Mouse (Mus musculus) adrenal gland, postnatal 36 days (tissue): ENCODE results near the gene Wdr31. TPM values are rescaled to one million over a fixed set of nuclear protein-coding genes. Genes with fewer than 3 reads are reported as not detected.
"Not testable (repeated sequence)": the region's sequence is repeated elsewhere in the genome, so short reads cannot be mapped to it uniquely, and the experiment has no call there.

Experiments
- DNase-seq, 2 experiments: peaks; one replicate each; pipeline ENCODE4 v3.0.0; 2021; ENCODE audit warnings: mixed read lengths in 1 of 2
- total RNA-seq, 2 experiments: library from RNA; stranded (reverse); gene quantifications; 2 replicates each; pipeline ENCODE4 v1.2.3; 2021

Wdr31 gene
- total RNA-seq, 2 experiments from 2014 or later, result 1.3 TPM

DNA sequence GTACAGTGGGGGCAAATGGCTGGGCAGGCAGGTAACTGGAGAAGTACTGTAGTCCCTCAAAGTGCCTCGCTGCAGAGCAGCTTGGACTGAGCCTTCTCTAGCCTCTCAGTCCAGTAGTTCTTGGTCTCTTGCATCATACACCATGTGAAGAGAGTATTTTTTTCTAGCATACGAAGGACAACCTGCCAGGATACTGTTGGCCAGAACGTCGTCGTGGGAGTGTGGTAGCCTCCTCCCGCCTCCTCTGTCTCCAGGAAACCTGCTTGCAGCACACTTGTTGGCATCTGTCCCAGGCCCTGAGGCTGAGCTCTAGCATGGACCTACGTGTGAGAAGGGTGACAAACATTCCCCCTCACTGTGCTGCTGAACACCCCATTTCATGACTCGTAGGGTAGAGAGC, 26.1 kb upstream of the Wdr31 start:
- DNase-seq, result peak; percentile 82 to 83

GRCm38 (mm10) chr4:62495946-62496345, 25.2 kb upstream of the Wdr31 start:
- peak in 1 of 2 experiments; percentile 57 for DNase-seq

DNA sequence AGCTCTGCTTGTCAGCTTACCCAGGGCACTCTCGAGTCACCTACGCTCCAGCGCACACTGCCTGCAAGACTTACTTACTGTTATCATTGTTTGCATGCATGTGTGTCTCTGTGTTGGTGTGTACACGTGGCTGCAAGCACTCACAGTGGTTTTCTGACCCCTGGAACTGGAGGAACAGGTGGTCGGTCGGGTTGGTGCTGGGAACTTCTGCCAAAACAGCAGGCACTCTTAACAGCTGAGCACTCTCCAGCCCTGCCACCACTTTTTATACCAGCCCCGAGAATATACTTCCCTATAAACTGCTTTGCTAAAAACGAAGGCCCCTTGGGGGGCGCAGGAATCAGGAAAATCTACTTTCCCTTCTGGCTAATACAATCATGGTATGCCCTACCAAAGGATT, 23.5 kb upstream of the Wdr31 start:
- DNase-seq, result no peak

- no peak for DNase-seq
These were observed 22.0 kb upstream of the Wdr31 start for GRCm38 (mm10) chr4:62492682-62493081.

DNA sequence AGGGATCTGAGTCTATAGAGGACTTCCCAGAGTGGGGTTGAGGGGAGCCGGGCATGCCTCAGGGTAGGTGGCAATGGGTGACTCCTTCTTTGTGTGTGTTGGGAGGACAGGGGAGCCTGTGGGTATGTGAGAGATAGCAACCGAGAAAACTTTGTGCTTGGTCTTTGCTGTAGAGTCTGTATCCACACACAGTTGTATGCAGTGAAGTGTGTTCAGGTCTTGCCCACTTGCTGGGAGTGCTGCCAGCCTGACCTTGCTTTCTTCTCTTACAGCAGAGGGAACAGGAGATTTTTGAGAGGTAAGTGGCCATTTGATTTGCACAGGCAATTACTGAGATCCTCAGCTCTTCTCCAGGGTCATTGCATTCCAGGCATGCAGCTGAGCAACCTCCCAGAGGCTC, 17.2 kb upstream of the Wdr31 start:
- no peak for DNase-seq

DNA sequence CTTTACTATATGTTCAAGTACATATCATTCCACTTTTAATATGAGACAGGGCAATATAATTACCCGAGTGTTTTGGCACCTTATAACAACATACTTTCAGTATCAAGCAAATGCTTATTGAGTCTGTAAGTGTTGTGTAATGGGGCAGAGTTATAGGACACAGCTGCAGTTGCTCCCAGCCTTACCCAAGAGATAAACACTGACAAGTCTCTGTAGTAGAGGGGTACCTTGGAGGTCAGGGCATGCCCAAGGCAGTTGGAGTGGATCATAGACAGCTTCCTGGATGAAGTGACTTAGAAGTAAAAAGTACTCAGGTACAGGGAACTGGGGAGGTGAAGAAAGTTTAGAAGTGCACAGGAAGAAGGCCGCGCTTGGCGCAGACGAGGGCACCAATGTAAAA, 16.5 kb upstream of the Wdr31 start:
- DNase-seq, result no peak

DNA sequence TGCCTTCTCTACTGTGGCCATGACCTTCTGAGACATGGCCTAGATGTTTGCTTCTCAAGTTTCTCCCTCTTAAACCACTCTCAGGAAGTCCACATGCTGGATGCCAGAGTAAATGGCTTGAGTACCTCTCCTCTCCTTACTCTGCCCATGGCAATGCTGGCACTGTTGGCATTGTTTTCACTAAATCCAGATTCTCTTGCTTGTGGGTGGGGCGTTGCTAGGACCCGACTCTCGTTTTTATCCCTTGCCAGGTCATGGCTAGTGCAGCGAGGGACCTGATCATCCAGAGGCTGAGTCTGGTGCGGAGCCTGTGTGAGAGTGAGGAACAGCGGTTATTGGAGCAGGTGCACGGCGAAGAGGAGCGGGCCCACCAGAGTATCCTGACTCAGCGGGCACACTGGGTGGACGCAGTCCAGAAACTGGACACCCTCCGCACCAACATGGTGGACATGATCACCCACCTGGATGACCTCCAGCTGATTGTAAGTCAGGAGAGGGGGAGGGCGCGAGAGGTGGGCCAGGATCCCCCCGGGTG, 15.5 kb upstream of the Wdr31 start:
- DNase-seq, result no peak

GRCm38 (mm10) chr4:62485450-62486161, 14.9 kb upstream of the Wdr31 start:
- DNase-seq, result peak; percentile 38 to 51

- DNase-seq, result no peak
These were observed 14.2 kb upstream of the Wdr31 start for GRCm38 (mm10) chr4:62484928-62485327.

DNA sequence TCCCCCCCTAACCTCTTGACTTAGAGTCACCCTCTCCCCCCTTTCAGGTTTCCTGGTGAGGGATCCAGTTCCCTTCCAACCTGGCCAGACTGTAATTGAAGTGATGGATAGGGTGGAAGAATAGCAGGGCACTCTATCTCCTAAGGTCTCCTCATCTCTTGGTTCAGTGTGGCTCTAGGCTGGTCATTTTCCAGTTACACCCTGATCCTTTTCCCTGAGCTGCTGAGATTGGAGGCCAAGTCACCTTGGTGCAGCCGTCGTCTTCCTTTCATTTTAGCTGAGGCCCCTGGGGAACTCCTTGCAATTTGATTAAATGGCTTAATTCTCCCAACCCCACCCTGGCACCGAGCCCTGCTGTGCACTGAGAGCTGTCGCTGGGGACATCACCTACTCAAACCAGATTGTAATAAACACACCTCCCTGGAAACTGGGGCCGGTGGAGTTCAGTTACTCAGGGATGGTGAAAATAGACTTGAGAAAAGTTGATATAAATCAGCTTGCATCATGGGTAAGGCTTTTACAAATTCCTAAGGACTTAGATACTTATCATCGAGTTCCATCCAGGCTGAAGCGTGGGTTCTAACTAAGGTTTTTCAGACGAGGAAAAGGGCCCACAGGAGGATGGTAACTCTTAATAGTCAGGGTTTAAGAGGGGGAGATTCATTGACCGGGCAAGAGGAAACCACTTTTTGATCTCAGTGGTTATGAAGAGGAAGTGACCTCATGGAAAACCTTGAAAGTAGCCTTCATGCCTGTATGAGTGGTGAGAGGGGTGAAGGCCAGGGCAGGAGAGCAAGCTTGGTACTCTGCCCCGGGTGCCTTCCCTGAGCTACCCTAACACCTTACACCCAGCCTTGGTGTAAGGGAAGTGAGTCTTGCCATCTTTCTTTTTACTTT, 10.3 kb upstream of the Wdr31 start:
- DNase-seq, result peak; percentile 27 to 56

DNA sequence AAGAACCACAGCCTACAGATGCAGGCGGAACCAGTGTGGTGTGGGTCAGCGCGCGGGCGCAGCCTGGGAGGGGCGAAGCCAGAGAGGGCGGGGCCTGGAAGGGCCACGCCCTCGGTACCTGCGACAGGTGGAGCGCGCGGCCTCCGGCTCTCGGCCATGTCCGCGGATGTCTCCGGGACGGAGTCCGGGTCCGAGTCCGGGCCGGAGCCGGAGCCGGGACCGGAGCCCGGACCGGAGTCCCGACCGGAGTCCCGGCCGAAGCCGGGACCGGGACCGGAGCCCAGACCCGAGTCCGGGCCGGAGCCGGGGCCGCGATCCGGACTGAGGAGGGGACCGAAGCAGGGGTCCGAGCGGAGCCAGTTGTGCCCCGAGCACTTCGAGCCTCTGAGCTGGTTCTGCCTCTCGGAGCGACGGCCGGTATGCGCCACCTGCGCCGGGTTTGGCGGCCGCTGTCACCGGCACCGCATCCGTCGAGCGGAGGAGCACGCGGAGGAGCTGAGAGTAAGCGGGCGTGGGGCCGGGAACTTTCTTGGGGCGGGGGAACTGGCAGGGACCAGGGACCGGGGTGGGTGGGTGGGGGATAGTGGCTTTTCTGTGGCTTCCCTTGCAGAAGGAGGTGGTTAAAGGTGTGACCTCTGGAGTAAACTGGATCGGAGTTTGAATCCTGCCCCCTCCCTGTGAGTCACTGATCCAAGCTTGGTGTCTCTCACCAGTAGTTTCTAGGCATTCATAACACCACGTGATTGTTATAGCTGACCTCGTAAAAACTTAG, 9.4 kb upstream of the Wdr31 start, which contains the start of gene Bspry:
TSS of gene Bspry (plus strand) at position 117 of the 772 bp plus-strand sequence.
- peak; percentile 54 to 64 for DNase-seq

- not testable (repeated sequence) for DNase-seq
These were observed 8.9 kb upstream of the Wdr31 start for GRCm38 (mm10) chr4:62479593-62479936.

DNA sequence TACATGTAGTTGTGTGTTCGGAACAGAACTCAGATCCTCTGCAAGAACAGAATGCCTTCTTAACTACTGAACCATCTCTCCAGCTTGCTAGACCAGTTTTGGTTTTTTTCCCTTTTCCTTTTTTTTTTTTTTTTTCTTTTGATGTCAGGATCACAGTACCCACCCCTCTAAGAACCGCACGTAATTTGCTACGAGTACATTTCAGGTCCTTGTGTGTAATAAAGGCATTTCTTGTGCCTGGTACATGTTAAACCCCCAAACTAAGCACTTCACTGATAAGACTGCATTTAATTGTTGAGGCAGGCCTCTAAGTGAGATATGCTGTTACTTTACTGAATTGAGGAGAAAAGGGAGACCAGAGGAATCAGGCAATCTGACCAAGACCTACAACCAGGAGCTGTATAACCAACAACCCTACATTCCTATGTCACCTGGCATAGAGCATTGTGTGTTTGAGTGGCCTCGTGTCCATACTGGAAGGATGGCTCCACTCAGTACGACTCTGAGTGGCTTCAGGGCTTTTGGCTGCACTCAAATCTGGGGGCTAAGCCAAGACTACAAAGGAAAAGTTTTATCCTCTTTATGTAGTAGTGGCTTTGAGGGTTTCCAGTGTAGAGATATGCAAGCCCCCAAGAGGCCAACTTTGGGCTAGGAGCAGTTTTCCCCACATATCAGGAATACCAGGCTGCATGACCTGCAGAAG, 7.0 kb upstream of the Wdr31 start:
- no peak for DNase-seq

DNA sequence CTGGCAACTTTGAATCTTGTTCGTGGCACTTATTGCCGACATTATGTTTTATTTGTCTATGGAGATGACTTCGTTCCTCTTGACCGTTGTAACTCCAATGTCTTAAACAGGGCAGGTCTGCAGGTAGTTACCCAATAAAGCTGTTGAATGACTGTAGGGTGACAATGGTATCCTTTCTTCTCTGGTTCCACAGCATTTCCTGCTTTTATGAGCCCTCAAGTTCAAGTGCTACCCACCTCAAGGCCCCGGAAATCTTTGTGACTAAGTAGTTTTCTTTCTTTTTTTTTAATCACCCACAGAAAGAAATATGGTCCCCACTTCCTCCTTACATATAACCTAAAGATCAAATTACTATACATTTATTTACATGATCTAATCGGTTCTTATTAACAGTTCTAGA, 5.1 kb upstream of the Wdr31 start:
- no peak for DNase-seq

DNA sequence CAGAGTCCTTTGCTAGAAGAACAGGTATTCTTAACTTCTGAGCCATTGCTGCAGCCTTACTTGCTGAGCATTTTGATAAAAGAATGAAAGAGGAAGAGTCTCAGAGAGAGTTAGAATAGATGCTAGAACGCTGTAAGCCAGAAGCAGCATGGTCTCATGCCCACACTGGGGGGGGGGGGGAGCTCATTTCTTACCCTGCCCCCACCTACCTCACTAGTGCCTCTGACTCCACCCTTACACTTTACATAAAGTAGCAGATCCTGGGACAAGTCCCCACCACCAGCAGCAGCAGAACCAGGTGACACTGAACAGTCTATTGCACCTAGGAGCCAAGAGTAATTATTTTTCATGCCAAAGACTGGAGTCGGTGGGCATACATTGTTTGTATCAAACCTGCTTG, 4.4 kb upstream of the Wdr31 start:
- no peak for DNase-seq

GRCm38 (mm10) chr4:62472071-62472470, 1.4 kb upstream of the Wdr31 start:
- no peak for DNase-seq

DNA sequence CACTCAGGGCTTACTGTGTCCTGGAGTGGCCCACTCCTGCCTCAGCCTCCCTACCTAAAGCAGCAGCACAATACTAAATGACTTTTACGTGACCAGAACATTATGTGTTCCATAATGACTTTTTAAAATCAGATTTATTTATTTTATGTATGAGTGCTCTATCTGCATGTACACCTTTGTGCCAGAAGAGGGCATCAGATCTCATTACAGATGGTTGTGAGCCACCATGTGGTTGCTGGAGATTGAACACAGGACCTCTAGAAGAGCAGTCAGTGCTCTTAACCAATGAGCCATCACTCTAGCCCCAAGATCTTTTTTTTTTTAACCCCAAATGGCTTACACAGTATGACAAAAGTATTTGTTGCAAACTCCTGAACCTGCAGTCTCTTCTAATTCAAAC, 2.5 kb downstream of the Wdr31 start:
- no peak for DNase-seq

DNA sequence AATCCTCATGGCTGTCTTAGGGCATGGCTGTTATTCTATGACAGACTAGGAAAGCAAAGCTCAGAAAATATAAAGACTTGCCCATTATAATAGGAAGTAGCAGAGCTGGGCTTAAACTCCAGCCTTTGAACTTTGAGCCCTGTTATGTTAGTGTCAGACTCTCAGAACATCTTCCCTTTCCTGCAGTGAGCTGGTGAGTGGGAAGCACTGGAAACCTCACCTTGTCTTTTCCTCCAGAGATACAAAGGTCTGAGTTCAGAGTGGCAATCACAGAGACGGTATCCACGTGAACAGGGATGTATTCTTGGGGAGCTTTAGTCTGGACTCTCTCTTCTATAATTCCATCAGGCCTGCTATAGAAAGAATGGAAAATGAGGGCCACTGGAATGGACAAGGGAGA, 7.6 kb downstream of the Wdr31 start:
- DNase-seq, result no peak

GRCm38 (mm10) chr4:62460348-62460747, 10.3 kb downstream of the Wdr31 start:
- no peak for DNase-seq

- DNase-seq, result no peak
These were observed 11.6 kb downstream of the Wdr31 start for GRCm38 (mm10) chr4:62459081-62459480.

GRCm38 (mm10) chr4:62454995-62455394, 15.7 kb downstream of the Wdr31 start:
- peak; percentile 31 to 61 for DNase-seq

DNA sequence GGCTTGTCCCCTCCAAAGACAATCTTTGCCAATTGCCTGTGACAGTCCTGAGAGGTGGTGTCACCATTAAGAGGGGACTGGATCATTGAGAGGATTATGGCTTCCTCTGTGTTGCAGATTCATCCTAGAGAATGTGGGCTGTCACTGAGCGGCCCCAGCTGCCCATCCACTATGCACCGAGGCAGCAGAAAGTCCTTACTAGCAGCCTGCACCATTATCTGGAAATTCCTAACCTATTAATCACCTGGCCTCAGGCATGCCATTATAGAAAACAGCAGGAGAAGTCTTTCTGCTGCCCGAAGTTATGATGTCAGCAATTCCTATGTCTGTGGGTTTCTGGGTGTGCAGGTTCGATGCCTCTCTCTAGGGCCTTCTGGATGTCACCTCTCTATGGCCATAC, 29.7 kb downstream of the Wdr31 start:
- no peak for DNase-seq
